Mouse (Mus musculus): Measurements from ENCODE around the gene Cd300ld5. TPM values are rescaled to one million over a fixed set of nuclear protein-coding genes. Genes with fewer than 3 reads are reported as not detected.
"Not testable (repeated sequence)": the region's sequence is repeated elsewhere in the genome, so short reads cannot be mapped to it uniquely, and the experiment has no call there.

Cd300ld5 gene
- polyA plus RNA-seq, 2 experiments from 2014 or later = not detected

DNA sequence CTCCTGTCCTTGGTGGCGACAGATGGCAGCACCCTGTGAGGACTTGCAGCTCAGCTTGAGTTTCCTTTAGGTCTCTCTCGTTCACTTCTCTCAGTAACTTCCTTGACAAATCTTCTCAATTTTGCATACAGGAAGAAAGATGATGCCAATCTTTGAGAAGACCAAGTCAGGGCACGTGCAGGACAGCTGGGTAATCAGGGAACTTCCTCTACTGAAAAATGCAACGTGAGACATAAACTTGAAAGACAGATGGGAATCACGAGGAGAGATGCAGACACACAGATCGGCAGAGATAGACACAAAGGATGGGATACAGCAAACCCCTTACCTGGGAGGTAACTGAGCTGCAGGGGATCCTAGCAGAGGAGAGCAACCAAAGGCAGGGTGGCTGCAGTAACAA, 10.7 kb downstream of the Cd300ld5 start, which contains the start of gene Cd300ld4:
TSS of gene Cd300ld4 (minus strand) at position 101 of the 400 bp plus-strand sequence.
- ATAC-seq = not testable (repeated sequence)

DNA sequence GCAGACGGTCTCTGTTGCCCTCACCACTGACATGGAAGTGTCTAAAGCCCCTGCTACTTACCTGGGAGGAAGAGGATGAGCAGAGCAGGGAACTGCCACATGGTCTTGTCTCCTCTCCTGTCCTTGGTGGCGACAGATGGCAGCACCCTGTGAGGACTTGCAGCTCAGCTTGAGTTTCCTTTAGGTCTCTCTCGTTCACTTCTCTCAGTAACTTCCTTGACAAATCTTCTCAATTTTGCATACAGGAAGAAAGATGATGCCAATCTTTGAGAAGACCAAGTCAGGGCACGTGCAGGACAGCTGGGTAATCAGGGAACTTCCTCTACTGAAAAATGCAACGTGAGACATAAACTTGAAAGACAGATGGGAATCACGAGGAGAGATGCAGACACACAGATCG, 21.5 kb downstream of the Cd300ld5 start, which contains the start of gene Cd300ld2:
TSS of gene Cd300ld2 (minus strand) at position 101 of the 400 bp plus-strand sequence.
- ATAC-seq = not testable (repeated sequence)

DNA sequence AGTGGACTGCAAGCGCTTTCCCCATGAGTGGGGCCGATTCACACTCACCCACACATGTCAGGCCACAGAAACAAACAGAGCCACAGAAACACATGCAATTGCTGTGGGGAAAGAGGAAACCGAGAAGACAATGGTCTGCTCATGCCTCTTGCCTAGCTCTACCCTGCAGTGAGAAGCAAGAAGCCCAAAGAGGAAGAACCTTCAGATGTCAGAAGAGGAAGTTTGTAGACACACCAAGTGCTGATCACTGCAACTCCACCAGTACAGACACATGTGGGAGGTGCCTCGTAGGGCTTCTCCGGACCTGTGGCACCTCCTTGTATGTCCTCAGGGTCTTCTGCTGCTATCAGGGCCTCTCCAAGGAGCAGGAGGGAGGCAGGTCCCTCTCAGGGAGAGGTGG, 33.5 kb downstream of the Cd300ld5 start:
- ATAC-seq = no peak

DNA sequence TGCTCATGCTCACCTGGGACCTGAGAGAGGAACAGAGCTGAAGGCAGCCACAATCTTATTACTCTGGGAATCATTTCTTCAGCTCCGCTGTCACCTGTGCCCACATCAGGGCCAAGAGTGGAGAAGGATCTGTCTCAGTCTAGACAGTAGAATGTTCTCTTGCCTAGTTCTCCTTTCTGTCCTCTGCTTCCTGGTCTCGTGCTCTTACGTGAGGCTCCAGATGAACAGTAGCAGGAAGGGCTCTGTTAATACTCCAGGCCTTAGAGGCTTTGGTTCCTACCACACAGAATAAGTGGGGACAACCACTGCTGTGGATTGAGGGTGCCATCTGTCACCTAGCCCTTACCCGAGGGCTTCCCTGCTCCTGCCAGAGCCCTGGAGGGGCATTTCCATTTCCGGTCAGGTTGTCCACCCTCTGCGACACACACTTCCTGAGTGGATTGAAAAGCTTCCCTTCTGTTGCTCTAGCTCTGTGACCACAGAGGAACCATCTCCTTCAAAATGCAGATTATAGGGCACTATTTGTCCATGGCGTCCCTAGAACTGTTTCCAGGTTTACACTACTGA, 36.0 kb downstream of the Cd300ld5 start, which contains the start of gene Cd300c2:
TSS of gene Cd300c2 (minus strand) at position 407 of the 567 bp plus-strand sequence.
- no peak for ATAC-seq

DNA sequence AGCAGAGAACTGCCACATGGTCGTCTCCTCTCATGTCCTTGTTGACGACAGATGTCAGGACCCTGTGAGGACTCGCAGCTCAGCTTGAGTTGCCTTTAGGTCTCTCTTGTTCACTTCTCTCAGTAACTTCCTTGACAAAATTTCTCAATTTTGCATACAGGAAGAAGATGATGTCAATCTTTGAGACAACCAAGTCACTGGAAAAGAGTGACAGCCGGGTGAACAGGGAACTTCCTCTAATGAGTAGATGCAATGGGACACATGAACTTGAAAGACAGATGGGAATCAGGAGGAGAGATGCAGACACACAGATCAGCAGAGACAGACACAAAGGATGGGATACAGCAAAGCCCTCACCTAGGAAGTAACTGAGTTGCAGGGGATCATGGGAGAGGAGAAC, 47.8 kb downstream of the Cd300ld5 start, which contains the start of gene Cd300ld:
TSS of gene Cd300ld (minus strand) at position 130 of the 400 bp plus-strand sequence.
- no peak for ATAC-seq

- ATAC-seq = no peak
Observed at GRCm38 (mm10) chr11:114981866-114982265, 55.7 kb downstream of the Cd300ld5 start.

Other genes starting within 250 kb of the Cd300ld5 start
- gene Btbd17, start 241.8 kb downstream of the Cd300ld5 start, polyA plus RNA-seq (2017; shearing (Covaris generic)) = not detected
- not detected for gene Gpr142, start 238.8 kb downstream of the Cd300ld5 start, polyA plus RNA-seq (2017; shearing (Covaris generic))
- under 1 TPM in 1 of 2 experiments, not detected in 1; 0.15 TPM for gene Gprc5c, start 186.6 kb downstream of the Cd300ld5 start, polyA plus RNA-seq (2017; shearing (Covaris generic))
- gene Cd300a, start 147.7 kb downstream of the Cd300ld5 start, polyA plus RNA-seq (2017; shearing (Covaris generic)) = under 1 TPM in 1 of 2 experiments, not detected in 1; 0.12 TPM
- gene Cd300lb, start 103.4 kb downstream of the Cd300ld5 start, polyA plus RNA-seq (2017; shearing (Covaris generic)) = under 1 TPM in 1 of 2 experiments, not detected in 1; 0.32 TPM
- gene Cd300c, start 68.6 kb downstream of the Cd300ld5 start, polyA plus RNA-seq (2017; shearing (Covaris generic)) = not detected
- gene Cd300ld, start 47.8 kb downstream of the Cd300ld5 start, polyA plus RNA-seq (2017; shearing (Covaris generic)) = under 1 TPM; 0.44 to 0.69 TPM
- not detected for gene Cd300c2, start 35.9 kb downstream of the Cd300ld5 start, polyA plus RNA-seq (2017; shearing (Covaris generic))
- gene Cd300ld2, start 21.6 kb downstream of the Cd300ld5 start, polyA plus RNA-seq (2017; shearing (Covaris generic)) = not detected
- not detected for gene Cd300ld4, start 10.8 kb downstream of the Cd300ld5 start, polyA plus RNA-seq (2017; shearing (Covaris generic))
- not detected for gene Cd300ld3, start 10.6 kb upstream of the Cd300ld5 start, polyA plus RNA-seq (2017; shearing (Covaris generic))
- gene Cd300e, start 24.4 kb upstream of the Cd300ld5 start, polyA plus RNA-seq (2017; shearing (Covaris generic)) = not detected
- gene Rab37, start 53.7 kb upstream of the Cd300ld5 start, polyA plus RNA-seq (2017; shearing (Covaris generic)) = 100 to 1,000 TPM; 149 to 158 TPM
- 1 to 10 TPM in 1 of 2 experiments, under 1 TPM in 1; 0.37 to 1.5 TPM for gene Cd300lf, start 96.2 kb upstream of the Cd300ld5 start, polyA plus RNA-seq (2017; shearing (Covaris generic))
- gene Slc9a3r1, start 125.6 kb upstream of the Cd300ld5 start, polyA plus RNA-seq (2017; shearing (Covaris generic)) = 100 to 1,000 TPM; 166 to 228 TPM
- gene Tmem104, start 149.7 kb upstream of the Cd300ld5 start, polyA plus RNA-seq (2017; shearing (Covaris generic)) = 10 to 100 TPM in 1 of 2 experiments, 1 to 10 TPM in 1; 9.3 to 11.9 TPM
- 10 to 100 TPM; 14.0 to 14.6 TPM for gene Nat9, start 150.1 kb upstream of the Cd300ld5 start, polyA plus RNA-seq (2017; shearing (Covaris generic))
- not detected for gene Grin2c, start 229.5 kb upstream of the Cd300ld5 start, polyA plus RNA-seq (2017; shearing (Covaris generic))
- 10 to 100 TPM; 18.4 to 26.6 TPM for gene Fdxr, start 239.3 kb upstream of the Cd300ld5 start, polyA plus RNA-seq (2017; shearing (Covaris generic))

Measured in activated CD4-positive, CD25-positive, alpha-beta regulatory T cell, adult 4 months (primary cell).